Comparison of ENCODE assay signal across 23 mouse cellular contexts in the genomic region with DNA sequence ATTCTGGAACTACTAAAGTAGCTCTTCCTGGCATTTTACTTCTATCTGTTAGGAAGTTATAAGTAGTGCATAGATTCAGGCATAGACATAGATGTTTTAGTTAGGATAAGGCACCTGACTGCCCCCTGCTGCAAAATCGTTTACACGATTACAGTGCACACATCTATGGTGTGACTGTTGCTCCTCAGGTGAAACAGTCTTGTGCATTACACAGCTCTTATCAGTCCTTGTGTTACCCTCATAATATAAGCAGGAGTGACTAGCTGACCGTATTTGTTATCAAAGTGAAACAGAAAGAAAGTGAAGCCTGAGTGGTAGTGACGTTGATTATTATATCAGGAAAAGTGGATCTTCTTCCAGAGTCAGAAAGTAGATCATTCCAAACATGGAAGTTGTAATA.
DNase-seq lines count a peak whose midpoint lies in the region; ATAC-seq and TF ChIP-seq lines count a peak whose summit lies in the region.
"Had no signal": no experiment of that assay in that cellular context is flagged by ENCODE, and none has a peak within 500 bp of the region (broad histone marks: within the 10 kb centered on the region; RNA-seq: fewer than 3 reads in every experiment).

No protein-coding gene starts in this region.

- no peaks in the 10 kb centered on the region for H3K27me3 ChIP-seq in CH12.LX (replicated peaks)
- no peaks in the 10 kb centered on the region for H3K27me3 ChIP-seq in liver, embryonic 11.5 days (replicated peaks; ENCODE audit: control insufficient read depth, insufficient read depth, low read length)
- no peaks in the 10 kb centered on the region for H3K27me3 ChIP-seq in liver, postnatal 0 days (ENCODE audit: insufficient read depth, low read length)
- H3K27me3 ChIP-seq in kidney, embryonic 16.5 days (ENCODE audit: insufficient read depth, low read length) = no peaks in the 10 kb centered on the region
- H3K27me3 ChIP-seq: embryonic facial prominence, embryonic 15.5 days; lung, embryonic 15.5 days; midbrain, embryonic 13.5 days had no signal

- peaks cover 7 to 37% of the 10 kb centered on the region in 2 experiments; a peak in 3 of 4 replicates for H3K4me1 ChIP-seq in CH12.LX (ENCODE audit: control insufficient read depth in 1 of 2, insufficient read depth in 2 of 2)
- no peaks in the 10 kb centered on the region; the same call in 1 of the 2 replicates for H3K4me1 ChIP-seq in liver, embryonic 11.5 days (replicated peaks; ENCODE audit: control insufficient read depth, insufficient read depth, low read length)
- H3K4me1 ChIP-seq in liver, postnatal 0 days (ENCODE audit: insufficient read depth) = peaks cover 18% of the 10 kb centered on the region; the same call in 1 of the 2 replicates
- no peaks in the 10 kb centered on the region for H3K4me1 ChIP-seq in kidney, embryonic 16.5 days (ENCODE audit: insufficient read depth, low read length)
- H3K4me1 ChIP-seq: heart, embryonic 10.5 days; midbrain, embryonic 13.5 days had no signal

- H3K9me3 ChIP-seq in CH12.LX (replicated peaks; ENCODE audit: low read length) = no peaks in the 10 kb centered on the region
- H3K9me3 ChIP-seq in liver, embryonic 11.5 days (ENCODE audit: control insufficient read depth, low read length) = no peaks in the 10 kb centered on the region
- H3K9me3 ChIP-seq in liver, postnatal 0 days (ENCODE audit: low read length) = no peaks in the 10 kb centered on the region
- no peaks in the 10 kb centered on the region for H3K9me3 ChIP-seq in kidney, embryonic 16.5 days (ENCODE audit: low read length)
- H3K9me3 ChIP-seq: embryonic facial prominence, embryonic 15.5 days; heart, embryonic 10.5 days; lung, embryonic 15.5 days; midbrain, embryonic 13.5 days had no signal

- in situ Hi-C loops in CH12.LX (cut with MboI; ENCODE audit: low pct_ligation_motif_present, low pct_unique_long_range_greater_than_20kb, low sequenced_read_pairs) = loop anchor here (25.0 kb wide), 1 partner anchor 394 kb away; no protein-coding TSS in a partner anchor

- no peak overlapping the region for H3K4me3 ChIP-seq in CH12.LX (replicated peaks in 1 of 3; ENCODE audit: low read depth in 2 of 3, low read length in 2 of 3, poor library complexity in 1 of 3)
- no peak overlapping the region for H3K4me3 ChIP-seq in liver, embryonic 11.5 days (ENCODE audit: low read depth, low read length)
- H3K4me3 ChIP-seq in liver, postnatal 0 days (ENCODE audit: low read depth, low read length) = no peak overlapping the region
- H3K4me3 ChIP-seq in kidney, embryonic 16.5 days (ENCODE audit: low read length) = no peak overlapping the region
- H3K4me3 ChIP-seq: embryonic facial prominence, embryonic 15.5 days; gastrocnemius, adult 2 months; heart, embryonic 10.5 days; layer of hippocampus, adult 2 months; lung, embryonic 15.5 days; midbrain, embryonic 13.5 days had no signal

- peak overlapping the region; percentile 99 for H3K4me2 ChIP-seq in CH12.LX (ENCODE audit: insufficient read depth, low read depth, poor library complexity, severe bottlenecking)
- H3K4me2 ChIP-seq in liver, embryonic 11.5 days = peak overlapping the region; percentile 29; the same call in 1 of the 2 replicates
- peak overlapping the region; percentile 51 for H3K4me2 ChIP-seq in liver, postnatal 0 days (ENCODE audit: low read depth, low read length)
- H3K4me2 ChIP-seq in kidney, embryonic 16.5 days (replicated peaks; ENCODE audit: low read depth, low read length) = no peak overlapping the region
- H3K4me2 ChIP-seq: embryonic facial prominence, embryonic 15.5 days; hindbrain, embryonic 14.5 days; lung, embryonic 15.5 days; midbrain, embryonic 13.5 days had no signal

- 62% methylated on average over 4 of the region's 4 CpGs for WGBS in liver, embryonic 11.5 days
- 67% methylated on average over 4 of the region's 4 CpGs for WGBS in liver, postnatal 0 days (ENCODE audit: insufficient replicate concordance)
- 91% methylated on average over 4 of the region's 4 CpGs for WGBS in kidney, embryonic 16.5 days

- peak in 1 of 2 experiments; percentile 66; a peak in 2 of 4 replicates for TF ChIP-seq CTCF in CH12.LX (conservative IDR thresholded peaks at IDR 0.05 in 1 of 2, IDR thresholded peaks at IDR 0.05 in 1 of 2; ENCODE audit: low read depth in 2 of 2, low read length in 2 of 2)
- 0 out of 2 replicates have a peak, but pooled peaks have one; percentile 23 for TF ChIP-seq CTCF in liver, postnatal 0 days (IDR thresholded peaks at IDR 0.05; ENCODE audit: low read depth)

- peak overlapping the region; percentile 76 for H3K9ac ChIP-seq in CH12.LX (ENCODE audit: insufficient read depth, low read depth)
- no peak overlapping the region for H3K9ac ChIP-seq in liver, embryonic 11.5 days (ENCODE audit: low read depth, low read length)
- no peak overlapping the region for H3K9ac ChIP-seq in liver, postnatal 0 days (replicated peaks)
- H3K9ac ChIP-seq in kidney, embryonic 16.5 days (replicated peaks; ENCODE audit: low read length) = no peak overlapping the region
- H3K9ac ChIP-seq: embryonic facial prominence, embryonic 15.5 days; hindbrain, embryonic 14.5 days; lung, embryonic 15.5 days; midbrain, embryonic 13.5 days had no signal

- no peaks in the 10 kb centered on the region for H3K36me3 ChIP-seq in CH12.LX (replicated peaks in 1 of 2; ENCODE audit: control insufficient read depth in 1 of 2, insufficient read depth in 1 of 2, low read length in 1 of 2)
- no peaks in the 10 kb centered on the region for H3K36me3 ChIP-seq in liver, embryonic 11.5 days (ENCODE audit: control insufficient read depth, insufficient read depth, low read length)
- no peaks in the 10 kb centered on the region for H3K36me3 ChIP-seq in liver, postnatal 0 days (replicated peaks; ENCODE audit: insufficient read depth, low read length)
- no peaks in the 10 kb centered on the region for H3K36me3 ChIP-seq in kidney, embryonic 16.5 days (ENCODE audit: insufficient read depth, low read length)
- H3K36me3 ChIP-seq: embryonic facial prominence, embryonic 15.5 days; heart, embryonic 10.5 days; lung, embryonic 15.5 days; midbrain, embryonic 13.5 days had no signal

- peak; percentile 60 for ATAC-seq in liver, embryonic 11.5 days (replicated peaks; ENCODE audit: low FRiP score)
- ATAC-seq in liver, postnatal 0 days = no peak
- ATAC-seq in kidney, embryonic 16.5 days (ENCODE audit: low FRiP score, low TSS enrichment) = no peak
- ATAC-seq: midbrain, embryonic 13.5 days had no signal

- TF ChIP-seq RAD21 in CH12.LX (IDR thresholded peaks at IDR 0.05; ENCODE audit: low read depth, low read length) = peak; percentile 58

- no peak overlapping the region for H3K27ac ChIP-seq in CH12.LX (ENCODE audit: insufficient read depth, low read depth)
- no peak overlapping the region; the same call in 1 of the 2 replicates for H3K27ac ChIP-seq in liver, embryonic 11.5 days (ENCODE audit: low read depth, low read length)
- no peak overlapping the region for H3K27ac ChIP-seq in liver, postnatal 0 days (ENCODE audit: low read depth)
- H3K27ac ChIP-seq in kidney, embryonic 16.5 days (ENCODE audit: low read length) = no peak overlapping the region
- H3K27ac ChIP-seq: embryonic facial prominence, embryonic 15.5 days; gastrocnemius, adult 2 months; heart, embryonic 10.5 days; hindbrain, embryonic 14.5 days; layer of hippocampus, adult 2 months; lung, embryonic 15.5 days; macrophage; midbrain, embryonic 13.5 days had no signal

- dilution Hi-C loops in CH12.LX (cut with MboI; ENCODE audit: extremely low pct_ligation_motif_present, extremely low pct_unique_long_range_greater_than_20kb, low sequenced_read_pairs) = no loop called here

- H3K79me2 ChIP-seq in CH12.LX (replicated peaks; ENCODE audit: control insufficient read depth, extremely low read depth, insufficient read depth, poor library complexity, severe bottlenecking) = peaks cover 3% of the 10 kb centered on the region

- TF ChIP-seq POLR2A in CH12.LX (IDR thresholded peaks at IDR 0.05; ENCODE audit: low read depth, low read length) = no peak

- DNase-seq in CH12.LX (ENCODE audit: extremely low read depth) = no peak
- DNase-seq in c-Kit-negative CD71-positive TER-119-positive erythroid progenitor cells, embryonic 14.5 days (ENCODE audit: low read depth, low spot score) = peak; percentile 49
- no peak for DNase-seq in liver, embryonic 11.5 days (ENCODE audit: low spot score)
- DNase-seq in liver, postnatal 0 days = no peak
- no peak for DNase-seq in adrenal gland, adult (ENCODE audit: inconsistent age in 2 of 2, low spot score in 1 of 2)
- DNase-seq in left cerebral cortex, adult 9 months (ENCODE audit: low spot score in 2 of 2) = no peak
- DNase-seq: adrenal gland, postnatal 25 days; B cell, adult 2 months; cerebellum, adult 11 months; cerebellum, adult 9-11 months; gastrocnemius, adult 2 months; heart, postnatal 4 days; kidney, adult 9 months; kidney, postnatal 25 days; right cerebral cortex, postnatal 14 days had no signal

- no peak for TF ChIP-seq EP300 in CH12.LX (IDR thresholded peaks at IDR 0.05; ENCODE audit: low read length)
- TF ChIP-seq EP300 in liver, postnatal 0 days (IDR thresholded peaks at IDR 0.05; ENCODE audit: low read depth) = 0 out of 2 replicates have a peak, but pooled peaks have one; percentile 11

TF ChIP-seq in CH12.LX, 34 proteins besides CTCF, POLR2A, EP300 and RAD21 (continues in another document):
- TF ChIP-seq CHD2 (IDR thresholded peaks at IDR 0.05; ENCODE audit: low read length) (no peak), SMC3 (IDR thresholded peaks at IDR 0.05; ENCODE audit: low read depth, low read length) (peak; percentile 53), GABPA (IDR thresholded peaks at IDR 0.05; ENCODE audit: insufficient replicate concordance, low read depth, low read length) (no peak), MAZ (IDR thresholded peaks at IDR 0.05; ENCODE audit: low read depth, low read length) (no peak), ZC3H11A (IDR thresholded peaks at IDR 0.05; ENCODE audit: low read depth, low read length) (no peak; the same call in 1 of the 2 replicates), MAX (IDR thresholded peaks at IDR 0.05; ENCODE audit: low read length) (no peak), ELF1 (IDR thresholded peaks at IDR 0.05; ENCODE audit: low read depth, low read length) (no peak), SIN3A (IDR thresholded peaks at IDR 0.05; ENCODE audit: low read length) (no peak), MAFK (IDR thresholded peaks at IDR 0.05; ENCODE audit: insufficient replicate concordance, low read length) (no peak; the same call in 1 of the 2 replicates), MYC (IDR thresholded peaks at IDR 0.05; ENCODE audit: low read depth, low read length) (no peak), BHLHE40 (IDR thresholded peaks at IDR 0.05; ENCODE audit: low read depth, low read length) (peak; percentile 27; the same call in 1 of the 2 replicates), KAT2A (IDR thresholded peaks at IDR 0.05; ENCODE audit: insufficient replicate concordance, low read length) (no peak), TCF12 (IDR thresholded peaks at IDR 0.05; ENCODE audit: low read depth, low read length) (peak; percentile 20; the same call in 1 of the 2 replicates), UBTF (IDR thresholded peaks at IDR 0.05; ENCODE audit: low read depth, low read length) (no peak), USF2 (conservative IDR thresholded peaks at IDR 0.05; ENCODE audit: low read depth, low read length) (no peak), POLR2AphosphoS2 (IDR thresholded peaks at IDR 0.05; ENCODE audit: low read depth, low read length) (no peak)
